Mouse (Mus musculus): ENCODE measurements at regions not wholly inside any gene's neighbourhood (a gene's known extent, or its start where the extent isn't known, plus 50 kb on each side); places are given as distances from the start of the nearest gene placed in this dataset.
"Not testable (repeated sequence)": the region's sequence is repeated elsewhere in the genome, so short reads cannot be mapped to it uniquely, and the experiment has no call there.

DNA sequence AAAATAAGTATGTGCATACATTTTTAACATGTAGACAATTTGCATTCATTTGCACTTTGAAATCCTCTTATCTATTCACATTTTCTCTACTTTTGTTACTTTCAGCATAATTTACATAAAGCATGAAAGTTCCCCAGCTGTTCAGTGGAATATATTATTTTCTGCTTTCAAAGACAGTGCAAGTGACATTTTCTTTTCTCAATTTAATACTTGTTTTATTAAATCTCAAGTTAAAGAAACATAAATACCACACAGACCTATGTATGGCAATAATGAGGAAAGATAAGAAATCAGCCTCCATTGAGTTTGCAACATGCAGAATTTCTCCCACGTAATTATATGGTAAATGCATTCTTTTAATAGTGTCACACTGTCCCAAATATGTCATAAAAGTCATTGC is 1168.1 kb upstream of the Gje1 start:
- POLR2A ChIA-PET = no interaction called here
- CTCF ChIA-PET = no interaction called here

DNA sequence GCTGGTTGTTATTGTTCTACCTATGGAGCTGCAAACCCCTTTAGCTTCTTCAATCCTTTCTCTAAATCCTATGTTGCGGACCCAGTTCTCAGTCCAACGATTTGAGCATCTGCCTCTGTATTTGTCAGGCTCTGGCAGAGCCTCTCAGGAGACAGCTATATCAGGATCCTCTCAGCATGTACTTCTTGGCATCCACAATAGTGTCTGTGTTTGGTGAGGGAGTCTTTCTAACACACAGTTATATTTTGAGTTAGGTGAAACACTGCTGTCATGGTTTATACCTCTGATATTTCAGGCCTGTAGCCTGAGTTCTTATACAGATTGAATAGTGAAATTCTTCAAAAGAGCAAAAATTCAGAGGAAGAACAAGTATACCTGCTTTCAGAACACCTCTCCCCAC is 1150.0 kb upstream of the Gje1 start:
- CTCF ChIA-PET = no interaction called here
- POLR2A ChIA-PET = interaction anchor here in 1 of 4 experiments (0.9 kb wide), 1 partner anchor 12 kb away, joined by 3 read pairs; no protein-coding TSS in a partner anchor

DNA sequence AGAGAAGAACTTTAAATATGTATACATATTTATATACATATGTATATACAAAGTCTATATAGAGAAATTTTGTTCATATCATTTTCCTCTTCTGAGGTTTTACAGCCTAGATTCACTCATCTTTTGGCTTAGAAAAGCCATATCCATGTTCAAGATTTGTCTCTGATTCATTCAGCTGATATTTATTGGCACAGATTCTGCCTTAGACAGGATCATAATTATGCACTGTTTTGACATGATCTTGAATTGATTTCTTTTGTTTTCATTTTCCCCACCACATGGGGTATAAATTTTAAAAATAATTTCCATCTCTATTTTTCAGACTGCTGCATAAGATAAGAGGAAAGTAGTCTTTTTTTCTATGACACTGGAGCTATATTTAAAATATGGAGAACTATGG is 1148.9 kb upstream of the Gje1 start:
- CTCF ChIA-PET = no interaction called here
- POLR2A ChIA-PET = interaction anchor here in 1 of 4 experiments (0.7 kb wide), 1 partner anchor 9 kb away, joined by 3 read pairs; no protein-coding TSS in a partner anchor

DNA sequence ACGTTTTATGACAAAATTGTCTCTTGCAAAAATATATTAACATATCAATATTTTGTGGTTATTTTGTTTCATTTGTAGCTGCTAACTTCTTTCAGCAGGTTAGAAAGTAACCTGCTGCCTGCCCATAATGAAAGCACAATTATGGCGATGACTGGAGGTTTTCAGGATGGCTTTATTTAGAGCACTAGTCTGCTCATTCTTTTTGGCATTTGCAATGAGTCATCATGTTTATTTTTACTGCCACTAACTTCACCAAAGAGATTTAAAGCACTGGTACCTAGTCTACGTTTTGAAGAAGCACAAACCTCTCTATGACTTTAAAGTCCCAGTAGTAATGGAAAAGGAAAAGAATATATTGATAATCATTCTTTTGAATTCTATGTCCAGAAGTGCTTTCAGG is 1123.4 kb upstream of the Gje1 start:
- POLR2A ChIA-PET = no interaction called here
- CTCF ChIA-PET = no interaction called here

DNA sequence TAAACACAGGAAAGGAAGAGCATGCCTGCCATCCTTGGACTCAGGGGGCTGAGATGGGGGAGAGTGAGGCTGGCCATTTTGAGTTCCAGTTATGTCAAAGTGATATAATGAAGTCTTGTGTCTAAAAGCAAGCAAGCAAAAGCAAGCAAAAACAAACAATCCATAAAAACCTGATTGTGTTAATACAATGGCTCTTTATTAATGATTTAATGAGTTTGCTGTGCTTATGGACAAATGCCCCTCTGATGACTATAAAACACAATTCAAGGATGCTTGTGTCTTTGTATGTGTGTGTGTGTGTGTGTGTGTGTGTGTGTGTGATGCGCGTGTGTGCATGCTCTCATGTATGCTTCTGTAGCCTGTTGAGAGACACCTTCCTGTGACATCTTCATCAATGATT is 1114.3 kb upstream of the Gje1 start:
- CTCF ChIA-PET = no interaction called here
- POLR2A ChIA-PET = no interaction called here

DNA sequence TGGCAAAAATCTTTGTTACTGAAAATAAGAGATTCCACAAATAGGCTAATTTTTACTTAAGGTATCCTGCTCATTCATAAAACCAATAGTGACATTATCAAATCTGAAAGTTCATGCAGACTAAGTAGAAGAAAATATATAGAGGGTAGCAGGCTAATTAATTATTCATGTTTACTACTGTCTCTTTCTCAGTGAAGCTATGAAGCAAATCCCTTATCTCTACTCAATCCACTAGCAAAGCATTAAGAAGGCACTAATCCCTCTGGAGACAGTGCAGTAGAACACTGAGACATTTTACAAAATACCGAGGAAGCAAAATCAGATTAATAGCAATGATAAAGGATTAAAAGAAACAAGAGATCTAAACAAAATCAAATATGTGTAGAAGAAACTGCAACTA is 1107.4 kb upstream of the Gje1 start:
- CTCF ChIA-PET = no interaction called here
- POLR2A ChIA-PET = no interaction called here

DNA sequence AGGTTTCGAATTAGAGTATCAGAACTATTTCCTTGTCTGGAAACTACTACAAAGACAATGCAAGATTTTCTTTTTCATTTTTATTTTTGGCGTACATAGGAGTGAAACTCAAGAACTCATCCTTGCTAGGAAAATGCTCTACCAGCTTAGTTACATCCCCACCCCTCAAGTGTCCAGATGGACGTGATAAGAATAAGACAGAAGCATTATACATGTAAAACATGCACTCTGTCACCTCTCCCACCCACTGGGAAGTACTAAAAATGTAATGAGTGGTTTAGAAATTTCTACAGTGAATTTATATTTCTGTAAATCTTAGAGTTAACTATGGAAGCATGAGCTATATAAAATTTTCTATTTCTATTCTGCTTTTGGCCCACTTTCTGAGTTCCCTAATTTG is 1089.3 kb upstream of the Gje1 start:
- POLR2A ChIA-PET = interaction anchor here in 1 of 4 experiments (0.8 kb wide), 1 partner anchor 13 kb away, joined by 3 read pairs; no protein-coding TSS in a partner anchor
- CTCF ChIA-PET = no interaction called here

DNA sequence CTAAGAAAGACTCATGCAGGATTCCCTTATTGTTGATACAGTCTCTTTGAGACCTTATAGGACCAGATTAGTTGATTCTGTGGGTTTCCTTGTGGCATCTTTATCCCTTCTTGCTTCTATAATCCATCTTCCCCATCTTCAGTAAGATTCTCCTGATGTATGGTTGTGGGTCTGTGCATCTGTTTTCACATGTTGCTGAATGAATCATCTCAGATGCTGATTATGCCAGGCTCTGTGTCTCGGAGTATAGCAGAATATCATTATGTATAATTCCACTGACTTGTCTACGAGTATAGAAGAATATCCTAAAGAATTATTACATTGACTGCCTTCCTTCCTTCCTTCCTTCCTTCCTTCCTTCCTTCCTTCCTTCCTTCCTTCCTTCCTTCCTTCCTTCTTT is 1087.8 kb upstream of the Gje1 start:
- POLR2A ChIA-PET = no interaction called here
- CTCF ChIA-PET = no interaction called here

DNA sequence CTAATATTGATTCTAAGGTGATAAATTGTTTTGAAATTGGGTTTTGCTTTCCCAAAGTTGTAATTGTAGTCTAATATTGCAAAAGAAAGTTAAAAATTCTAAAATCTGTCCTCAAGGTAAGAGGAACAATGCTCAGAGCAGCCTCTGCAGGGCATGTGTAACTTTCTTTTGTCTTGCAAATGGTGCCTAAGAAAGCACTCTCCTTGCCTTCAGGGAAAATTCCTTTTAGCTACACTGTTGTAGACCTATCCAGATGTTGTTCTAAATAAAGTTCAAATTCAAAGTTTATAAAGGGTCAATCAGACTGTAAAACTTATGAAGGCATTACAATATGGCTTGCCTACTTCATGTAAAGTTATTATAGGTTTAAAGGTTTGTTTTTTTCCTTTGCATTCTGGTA is 1075.2 kb upstream of the Gje1 start:
- POLR2A ChIA-PET = interaction anchor here in 1 of 4 experiments (1.0 kb wide), 1 partner anchor 21 kb away, joined by 4 read pairs; no protein-coding TSS in a partner anchor
- CTCF ChIA-PET = interaction anchor here in 1 of 4 experiments (0.7 kb wide), 1 partner anchor 179 kb away, joined by 6 read pairs; no protein-coding TSS in a partner anchor

DNA sequence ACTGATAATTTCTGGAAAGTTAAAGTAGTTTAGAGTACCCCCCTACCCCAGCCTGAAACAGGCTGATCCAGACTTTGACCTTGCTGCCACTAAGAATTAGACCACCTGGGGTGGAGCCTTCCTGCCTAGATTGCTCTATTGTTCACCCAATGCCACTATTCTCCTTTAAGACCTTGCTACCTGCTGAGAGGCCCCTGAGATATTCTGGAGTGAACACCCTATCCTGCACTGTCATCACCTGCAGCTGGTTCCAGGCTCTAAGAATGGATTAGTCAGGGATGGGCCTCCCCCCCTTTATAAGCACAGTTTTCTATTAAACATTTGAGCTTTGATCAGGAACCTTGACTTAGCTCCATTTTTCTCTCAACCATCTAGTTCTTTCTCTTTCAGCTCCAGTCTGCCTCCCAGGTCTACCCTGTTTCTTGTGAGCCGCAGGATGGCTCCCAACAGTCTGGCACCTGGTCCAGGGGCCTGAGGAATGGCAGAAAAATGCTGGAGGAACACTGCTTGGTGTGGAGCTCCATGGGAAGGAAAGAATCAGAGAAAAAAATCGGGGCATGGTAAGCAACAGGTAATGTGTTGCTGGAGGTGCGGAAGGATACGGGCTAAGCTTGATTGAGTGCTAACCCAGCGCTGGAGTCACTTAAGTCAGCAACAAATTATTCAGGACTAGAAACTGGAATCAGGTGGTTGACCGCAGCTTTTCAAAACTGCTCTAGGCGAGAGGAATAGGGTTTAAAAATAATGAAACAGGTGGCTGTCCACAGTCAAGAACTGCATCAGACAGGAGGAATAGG is 1073.7 kb upstream of the Gje1 start:
- ChIA-PET CTCF (no interaction called here), POLR2A (interaction anchor here in 1 of 4 experiments (0.5 kb wide), 1 partner anchor 10 kb away, joined by 4 read pairs; no protein-coding TSS in a partner anchor)

DNA sequence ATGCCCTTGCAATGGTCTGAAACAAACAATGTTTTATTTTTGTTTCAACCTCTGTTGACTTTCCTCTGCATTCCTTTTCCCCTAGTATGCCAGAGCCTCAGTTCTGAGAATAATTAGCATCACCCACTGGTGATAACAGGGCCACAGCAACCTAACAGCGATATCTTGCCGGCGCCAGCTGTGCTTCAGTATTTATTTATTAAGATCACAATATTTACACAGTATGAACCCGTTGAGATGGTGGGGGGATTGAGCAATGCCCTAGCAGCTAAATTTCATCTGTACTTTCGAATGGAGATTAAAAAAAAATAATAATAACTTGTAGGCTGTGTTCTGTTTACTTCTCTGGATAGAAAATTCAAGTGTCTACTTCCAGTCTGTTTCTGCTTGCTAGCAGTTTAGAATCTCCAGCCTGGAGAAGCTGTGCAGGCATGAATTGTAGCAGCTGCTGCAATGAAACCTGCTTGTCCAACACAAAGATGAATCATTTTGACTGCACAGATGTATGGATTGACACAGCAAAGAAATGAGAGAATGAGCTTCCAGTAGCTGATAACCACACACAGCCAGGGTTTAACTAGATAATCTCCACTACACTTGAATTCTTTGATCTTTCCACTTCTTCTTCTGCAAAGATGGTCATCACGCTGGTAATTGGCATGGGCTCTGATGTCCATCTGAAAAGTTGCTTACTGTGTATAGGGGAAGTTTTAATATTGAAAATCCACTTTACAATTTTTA is 1042.1 kb upstream of the Gje1 start:
- ChIA-PET CTCF (no interaction called here), POLR2A (no interaction called here)

DNA sequence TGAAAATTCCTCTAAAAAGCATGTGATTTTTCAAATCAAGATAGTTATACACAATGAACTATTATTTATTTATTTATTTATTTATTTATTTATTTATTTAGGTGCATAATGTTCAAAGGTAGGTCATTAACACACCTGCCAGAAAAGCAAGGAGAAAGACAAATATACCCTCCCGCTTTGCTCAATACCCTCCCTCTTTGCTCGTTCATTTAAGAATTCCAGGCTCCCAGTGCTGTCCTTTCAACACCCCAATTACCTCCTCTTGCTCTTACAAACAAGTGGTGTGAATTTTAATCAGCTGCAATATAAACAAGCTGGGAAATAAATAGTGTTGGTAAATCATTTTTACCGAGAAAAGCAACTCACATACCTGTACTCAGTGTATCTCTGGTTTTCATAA is 1041.6 kb upstream of the Gje1 start:
- ChIA-PET CTCF (no interaction called here), POLR2A (no interaction called here)

DNA sequence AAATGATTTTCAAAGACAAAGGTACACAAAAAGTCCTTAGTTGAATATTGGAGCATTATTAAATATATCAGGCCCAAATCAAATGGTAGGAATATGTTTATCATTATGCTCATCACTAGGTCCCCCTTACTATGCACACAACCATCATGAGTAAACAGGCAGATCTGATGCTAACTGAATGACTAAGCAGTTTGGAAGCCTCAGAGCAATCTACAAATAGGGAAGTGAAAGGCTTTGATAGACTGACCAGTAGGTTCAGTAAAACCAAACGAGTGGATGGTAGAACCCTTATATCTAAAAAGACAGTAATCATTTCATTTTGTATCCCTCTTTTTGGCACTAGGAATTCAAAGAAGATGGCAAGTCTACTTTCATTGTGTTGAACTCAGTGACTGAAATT is 1039.5 kb upstream of the Gje1 start:
- ChIA-PET CTCF (no interaction called here), POLR2A (no interaction called here)

DNA sequence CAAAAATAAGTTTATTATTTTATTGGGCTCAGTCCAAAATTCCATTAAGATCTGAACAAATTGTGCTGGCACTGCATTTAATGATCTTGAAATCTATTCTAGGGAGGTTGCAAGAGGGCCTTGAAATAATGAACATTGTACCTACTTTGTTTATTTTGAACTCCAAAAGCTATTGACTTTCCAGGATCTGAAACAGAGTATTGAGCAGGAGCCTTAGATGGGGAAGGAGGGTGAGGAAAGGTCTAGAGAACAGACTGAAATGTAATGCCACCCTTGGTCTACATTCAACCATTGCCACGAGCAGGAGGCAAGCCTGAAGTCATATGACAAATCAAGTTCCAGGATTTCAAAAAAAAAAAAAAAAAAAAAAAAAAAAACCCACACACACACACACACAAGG is 1028.9 kb upstream of the Gje1 start:
- POLR2A ChIA-PET = no interaction called here
- CTCF ChIA-PET = no interaction called here

DNA sequence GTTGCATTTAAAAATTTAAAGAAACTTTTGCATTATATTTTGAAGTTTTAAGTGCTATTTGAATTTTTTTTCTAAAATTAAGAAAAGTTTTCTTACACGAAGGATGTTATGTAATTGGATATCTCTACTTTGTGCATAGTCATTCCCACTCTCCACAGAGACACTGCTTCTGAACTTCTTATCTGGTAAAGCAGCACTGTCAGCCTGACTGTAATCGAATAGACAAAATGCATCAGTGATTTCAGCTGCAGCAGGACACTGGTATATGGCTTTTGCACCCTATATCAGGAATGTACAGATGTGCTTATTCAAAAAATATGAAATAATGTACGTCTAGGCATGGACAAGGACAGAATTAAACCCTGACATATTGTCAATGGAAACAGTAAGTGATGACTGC is 1020.6 kb upstream of the Gje1 start:
- ChIA-PET CTCF (no interaction called here), POLR2A (no interaction called here)

DNA sequence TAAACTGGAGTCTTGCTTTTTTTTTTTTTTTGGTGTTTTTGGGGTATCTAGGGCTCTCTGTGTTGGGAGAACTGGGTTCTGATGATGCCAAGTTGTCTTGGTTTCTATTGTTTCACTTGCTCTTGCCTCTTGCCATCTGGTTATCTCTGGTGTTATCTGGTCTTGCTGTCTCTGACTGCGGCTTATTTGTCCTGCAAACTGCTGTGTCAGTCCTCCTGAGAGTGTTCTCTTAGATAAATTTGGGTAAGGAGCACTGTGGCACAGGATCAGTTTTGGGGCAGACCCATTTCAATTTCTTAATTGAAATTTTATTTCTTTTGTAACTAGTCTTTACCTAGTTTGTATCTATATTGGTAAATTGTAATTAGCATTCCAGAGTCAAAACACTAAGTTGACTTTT is 1013.3 kb upstream of the Gje1 start:
- CTCF ChIA-PET = no interaction called here
- POLR2A ChIA-PET = no interaction called here

DNA sequence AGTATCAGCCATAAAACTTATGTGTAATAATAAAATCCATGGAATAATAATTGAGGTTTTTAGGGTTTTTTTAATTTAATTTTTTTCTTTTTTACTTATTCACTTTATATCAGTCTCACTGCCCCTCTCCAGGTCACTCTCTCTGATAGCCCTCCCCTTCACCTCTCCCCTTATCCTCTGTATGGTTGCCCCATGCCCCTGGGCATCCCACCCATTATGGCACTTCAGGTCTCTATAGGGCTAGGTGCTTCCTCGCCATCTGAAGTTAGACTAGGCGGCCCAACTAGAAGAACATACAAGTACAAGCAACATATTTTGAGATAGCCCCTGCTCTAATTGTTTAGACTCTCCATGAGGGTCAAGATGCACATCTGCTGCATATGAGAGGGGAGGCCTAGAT is 979.9 kb upstream of the Gje1 start:
- ChIA-PET CTCF (no interaction called here), POLR2A (no interaction called here)

DNA sequence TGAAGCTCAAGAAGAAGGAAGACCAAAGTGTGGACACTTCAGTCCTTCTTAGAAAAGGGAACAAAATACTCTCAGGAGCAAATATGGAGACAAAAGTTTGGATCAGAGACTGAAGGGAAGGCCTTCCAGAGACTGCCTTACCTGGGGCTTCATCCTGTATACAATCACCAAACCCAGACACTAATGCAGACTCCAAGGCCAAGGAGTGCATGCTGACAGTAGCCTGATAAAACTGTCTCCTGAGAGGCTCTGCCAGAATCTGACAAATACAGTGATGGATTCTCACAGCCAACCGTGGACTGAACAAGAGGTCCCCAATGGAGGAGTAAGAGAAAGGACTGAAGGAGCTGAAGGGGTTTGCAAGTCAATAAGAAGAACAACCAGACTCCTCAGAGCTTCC is 979.0 kb upstream of the Gje1 start:
- ChIA-PET CTCF (no interaction called here), POLR2A (no interaction called here)

DNA sequence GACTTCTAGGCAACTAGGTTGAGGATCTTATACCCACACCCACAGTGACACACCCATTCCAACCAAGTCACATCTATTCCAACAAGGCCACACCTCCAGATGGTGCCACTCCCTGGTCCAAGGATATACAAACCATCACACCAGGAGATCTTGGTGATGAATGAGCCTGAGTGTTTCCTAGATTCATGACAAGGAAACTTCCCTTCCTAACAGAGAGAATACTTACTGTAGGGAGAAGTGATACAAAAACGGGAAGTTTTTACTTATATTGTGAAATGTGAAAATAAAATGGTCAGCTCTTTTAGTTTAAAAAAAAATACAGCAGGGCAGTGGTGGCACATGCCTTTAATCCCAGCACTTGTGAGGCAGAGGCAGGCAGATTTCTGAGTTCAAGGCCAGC is 953.6 kb upstream of the Gje1 start:
- POLR2A ChIA-PET = not testable (repeated sequence)

More for the DNA sequence above, 953.6 kb upstream of the Gje1 start:
- CTCF ChIA-PET = not testable (repeated sequence)

Data from embryonic stem cell, embryonic (primary cell).